Mouse (Mus musculus) limb, embryonic 15.5 days (tissue): ENCODE data around the gene Srrt. TPM values are rescaled to one million over a fixed set of nuclear protein-coding genes. Genes with fewer than 3 reads are reported as not detected.
A peak's percentile ranks its signal among the peaks of the same experiment; 100 is the strongest.

Source experiments
- ATAC-seq: fragments of 200-750 bp; cut with Nextera tagmentation; 2 replicates; pipeline ENCODE4 v1.8.0; 2017; ENCODE audit warnings: low read depth, moderate TSS enrichment; ENCODE audit not compliant: insufficient number of reproducible peaks, low FRiP score, low TSS enrichment
- H3K27ac ChIP-seq: fragments of 300-500 bp; sonication (generic); 2 replicates; pipeline ENCODE4 v1.5.1; 2015; ENCODE audit warnings: moderate library complexity, mild to moderate bottlenecking, inconsistent platforms
- H3K27me3 ChIP-seq: fragments of 300-500 bp; sonication (generic); 2 replicates; pipeline ENCODE4 v1.6.1; 2015; ENCODE audit warnings: inconsistent platforms
- H3K36me3 ChIP-seq: fragments of 300-500 bp; sonication (generic); 2 replicates; pipeline ENCODE4 v1.6.1; 2015; ENCODE audit warnings: inconsistent platforms
- H3K4me1 ChIP-seq: fragments of 300-500 bp; sonication (generic); 2 replicates; pipeline ENCODE4 v1.6.1; 2015; ENCODE audit warnings: inconsistent platforms
- H3K4me2 ChIP-seq: fragments of 300-500 bp; sonication (generic); 2 replicates; pipeline ENCODE4 v1.6.1; 2015; ENCODE audit warnings: mild to moderate bottlenecking, inconsistent platforms
- H3K4me3 ChIP-seq: fragments of 300-500 bp; sonication (generic); 2 replicates; pipeline ENCODE4 v1.5.1; 2015; ENCODE audit warnings: mild to moderate bottlenecking, inconsistent platforms
- H3K9ac ChIP-seq: fragments of 300-500 bp; sonication (generic); 2 replicates; pipeline ENCODE4 v1.6.1; 2015; ENCODE audit warnings: inconsistent platforms
- H3K9me3 ChIP-seq: fragments of 300-500 bp; sonication (generic); 2 replicates; pipeline ENCODE4 v1.6.1; 2016; ENCODE audit warnings: inconsistent platforms
- WGBS: fragments of 180-500 bp; shearing (Covaris S2); methylation state at CpG from one replicate; pipeline ENCODE4 v1.1.7; 2015; 5-methylcytosine and 5-hydroxymethylcytosine counted together
- polyA plus RNA-seq: library from polyadenylated mRNA; unstranded; fragments of >200 nt; fragmentation: Nextera tagmentation; extraction: Ambion mirVana; gene quantifications from 2 replicates; pipeline ENCODE4 v1.2.1, GENCODE M21; 2015

The Srrt gene
- polyA plus RNA-seq, 1 experiment from 2014 or later: 117 TPM

DNA sequence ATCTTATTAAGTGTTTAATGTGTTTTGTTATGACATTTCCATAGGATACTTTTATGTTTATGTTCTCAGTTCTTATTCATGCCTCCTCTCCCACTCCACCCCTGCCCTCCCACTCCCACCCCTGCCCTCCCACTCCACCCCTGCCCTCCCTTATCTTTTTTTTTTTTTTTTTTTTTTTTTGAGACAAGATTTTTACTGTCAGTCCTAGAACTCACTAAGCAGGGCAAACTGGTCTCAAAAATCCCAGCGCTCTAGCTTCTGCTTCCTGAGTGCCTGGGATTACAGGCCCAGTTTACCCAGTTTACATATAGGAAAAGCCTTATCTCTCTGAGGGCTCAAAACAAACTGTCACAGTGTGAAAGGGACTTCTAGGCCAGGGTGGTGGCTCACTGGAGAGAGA lies 38.9 kb upstream of the Srrt start:
- Histone ChIP-seq H3K9ac (no peak overlapping the region), H3K36me3 (no peaks in the 10 kb centered on the region), H3K4me2 (no peak overlapping the region), H3K27ac (no peak overlapping the region), H3K27me3 (no peaks in the 10 kb centered on the region), H3K4me3 (no peak overlapping the region), H3K4me1 (peaks cover 32% of the 10 kb centered on the region), H3K9me3 (no peaks in the 10 kb centered on the region)
- 78% methylated on average over 1 of the region's 1 CpGs for WGBS
- no peak for ATAC-seq

GRCm38 (mm10) chr5:137345821-137346220 lies 38.3 kb upstream of the Srrt start:
- no peak overlapping the region for H3K4me2 ChIP-seq
- H3K9me3 ChIP-seq: no peaks in the 10 kb centered on the region
- H3K36me3 ChIP-seq: no peaks in the 10 kb centered on the region
- no peak overlapping the region for H3K4me3 ChIP-seq
- WGBS: 9% methylated on average over 9 of the region's 9 CpGs
- 0 out of 2 replicates have a peak overlapping the region, but pooled peaks have one; percentile 33 for H3K27ac ChIP-seq
- no peaks in the 10 kb centered on the region for H3K27me3 ChIP-seq
- H3K9ac ChIP-seq: no peak overlapping the region
- ATAC-seq: no peak
- peaks cover 31% of the 10 kb centered on the region for H3K4me1 ChIP-seq

- no peaks in the 10 kb centered on the region for H3K27me3 ChIP-seq
- H3K4me3 ChIP-seq: no peak overlapping the region
- no peaks in the 10 kb centered on the region for H3K9me3 ChIP-seq
- no peak for ATAC-seq
- no peak overlapping the region for H3K9ac ChIP-seq
- H3K27ac ChIP-seq: no peak overlapping the region
- no peak overlapping the region for H3K4me2 ChIP-seq
- peaks cover 34% of the 10 kb centered on the region for H3K4me1 ChIP-seq
- H3K36me3 ChIP-seq: no peaks in the 10 kb centered on the region
Observed at GRCm38 (mm10) chr5:137343869-137344268, 36.4 kb upstream of the Srrt start.

- Histone ChIP-seq H3K36me3 (no peaks in the 10 kb centered on the region), H3K4me2 (no peak overlapping the region), H3K4me1 (peaks cover 32% of the 10 kb centered on the region), H3K27ac (no peak overlapping the region), H3K27me3 (no peaks in the 10 kb centered on the region), H3K4me3 (no peak overlapping the region), H3K9ac (no peak overlapping the region), H3K9me3 (no peaks in the 10 kb centered on the region)
- 96% methylated on average over 5 of the region's 5 CpGs for WGBS
- ATAC-seq: no peak
Observed at GRCm38 (mm10) chr5:137343412-137343811, 35.9 kb upstream of the Srrt start.

GRCm38 (mm10) chr5:137342407-137343012 lies 35.0 kb upstream of the Srrt start:
- H3K4me1 ChIP-seq: peaks cover 33% of the 10 kb centered on the region
- no peak for ATAC-seq

GRCm38 (mm10) chr5:137340222-137340621 lies 32.7 kb upstream of the Srrt start:
- no peak overlapping the region for H3K4me3 ChIP-seq
- 72% methylated on average over 6 of the region's 6 CpGs for WGBS
- ATAC-seq: no peak
- H3K27ac ChIP-seq: peak overlapping the region; percentile 85; the same call in 1 of the 2 replicates
- no peak overlapping the region for H3K4me2 ChIP-seq
- H3K9ac ChIP-seq: no peak overlapping the region
- peaks cover 27% of the 10 kb centered on the region for H3K4me1 ChIP-seq
- H3K9me3 ChIP-seq: no peaks in the 10 kb centered on the region
- no peaks in the 10 kb centered on the region for H3K36me3 ChIP-seq
- H3K27me3 ChIP-seq: no peaks in the 10 kb centered on the region

More at GRCm38 (mm10) chr5:137342407-137343012, 35.0 kb upstream of the Srrt start:
- H3K36me3 ChIP-seq: no peaks in the 10 kb centered on the region
- no peaks in the 10 kb centered on the region for H3K27me3 ChIP-seq
- 64% methylated on average over 7 of the region's 7 CpGs for WGBS
- H3K4me3 ChIP-seq: no peak overlapping the region
- no peak overlapping the region for H3K9ac ChIP-seq
- no peaks in the 10 kb centered on the region for H3K9me3 ChIP-seq
- no peak overlapping the region for H3K27ac ChIP-seq
- no peak overlapping the region for H3K4me2 ChIP-seq

DNA sequence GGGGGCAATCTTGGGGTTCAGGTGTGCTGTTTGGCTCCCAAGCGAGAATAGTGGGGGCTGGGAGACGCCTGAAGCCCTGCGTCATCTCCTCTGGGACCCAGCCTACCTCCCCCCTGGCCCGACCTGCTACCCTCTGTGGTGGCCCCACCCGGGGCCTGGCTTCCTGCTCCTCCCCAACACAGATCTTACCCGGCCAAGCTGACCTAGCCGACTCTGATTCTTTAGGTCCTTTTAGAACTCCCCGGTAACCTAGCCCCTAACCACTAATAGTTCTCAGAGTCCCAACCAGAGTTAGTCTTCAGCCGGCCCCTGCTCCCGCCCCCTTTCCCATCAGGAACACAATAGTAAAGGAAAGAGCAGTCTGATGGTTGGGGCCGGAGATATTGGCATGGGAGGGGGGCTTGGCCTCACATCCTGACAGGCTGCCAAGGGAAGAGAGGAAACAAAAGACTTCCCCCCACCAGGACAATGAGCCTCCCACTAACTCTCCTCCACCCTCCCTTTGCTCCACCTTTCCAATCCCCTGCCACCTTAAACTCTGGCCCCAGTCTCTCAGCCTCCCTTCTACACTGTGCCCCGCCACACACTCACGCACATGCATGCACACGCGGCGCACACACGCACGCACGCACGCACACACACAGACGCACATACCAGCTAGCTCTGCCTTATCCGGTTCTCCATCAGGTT lies 32.0 kb upstream of the Srrt start:
- Histone ChIP-seq H3K4me3 (peak overlapping the region; percentile 43), H3K9ac (peak overlapping the region; percentile 43; the same call in 1 of the 2 replicates), H3K36me3 (no peaks in the 10 kb centered on the region), H3K4me2 (peak overlapping the region; percentile 62), H3K27me3 (no peaks in the 10 kb centered on the region), H3K27ac (peak overlapping the region; percentile 85), H3K4me1 (peaks cover 23% of the 10 kb centered on the region), H3K9me3 (no peaks in the 10 kb centered on the region)
- peak; percentile 30; the same call in 1 of the 2 replicates for ATAC-seq
- 18% methylated on average over 22 of the region's 22 CpGs for WGBS

- Histone ChIP-seq H3K27ac (peak overlapping the region; percentile 85), H3K9ac (peak overlapping the region; percentile 43; the same call in 1 of the 2 replicates), H3K27me3 (no peaks in the 10 kb centered on the region), H3K9me3 (no peaks in the 10 kb centered on the region), H3K4me3 (peak overlapping the region; percentile 43), H3K4me1 (peaks cover 24% of the 10 kb centered on the region), H3K36me3 (no peaks in the 10 kb centered on the region), H3K4me2 (peak overlapping the region; percentile 62)
- peak; percentile 3; the same call in 1 of the 2 replicates for ATAC-seq
- 5% methylated on average over 11 of the region's 11 CpGs for WGBS
Observed at GRCm38 (mm10) chr5:137338663-137339289, 31.3 kb upstream of the Srrt start.

DNA sequence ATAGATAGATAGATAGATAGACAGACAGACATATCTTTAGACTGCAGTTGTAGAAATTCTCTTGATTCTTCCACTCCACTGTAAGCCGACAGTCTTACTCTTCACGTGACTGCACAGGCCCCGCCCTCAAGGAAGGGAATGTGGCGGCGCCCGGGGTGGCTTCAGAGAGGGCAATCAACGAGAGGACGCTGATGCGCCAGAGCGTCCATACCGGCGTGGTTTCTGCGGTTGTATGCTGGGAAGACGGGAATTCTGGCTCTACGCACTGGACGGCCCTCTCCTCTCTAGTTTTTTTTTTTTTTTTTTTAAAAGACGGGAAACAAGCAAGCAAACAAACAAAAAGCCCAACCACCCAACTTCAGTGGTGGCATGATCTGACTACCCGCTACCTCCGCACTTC lies 30.8 kb upstream of the Srrt start:
- H3K9ac ChIP-seq: peak overlapping the region; percentile 43; the same call in 1 of the 2 replicates
- peaks cover 28% of the 10 kb centered on the region for H3K4me1 ChIP-seq
- H3K4me3 ChIP-seq: peak overlapping the region; percentile 43
- ATAC-seq: peak; percentile 83
- under 1% methylated on average over 19 of the region's 19 CpGs for WGBS
- peak overlapping the region; percentile 62 for H3K4me2 ChIP-seq
- no peaks in the 10 kb centered on the region for H3K9me3 ChIP-seq
- no peaks in the 10 kb centered on the region for H3K27me3 ChIP-seq
- H3K36me3 ChIP-seq: no peaks in the 10 kb centered on the region
- peak overlapping the region; percentile 85 for H3K27ac ChIP-seq

- WGBS: 37% methylated on average over 8 of the region's 8 CpGs
- Histone ChIP-seq H3K9me3 (no peaks in the 10 kb centered on the region), H3K36me3 (no peaks in the 10 kb centered on the region), H3K27ac (no peak overlapping the region), H3K9ac (no peak overlapping the region), H3K4me2 (no peak overlapping the region), H3K27me3 (no peaks in the 10 kb centered on the region), H3K4me3 (no peak overlapping the region), H3K4me1 (peaks cover 38% of the 10 kb centered on the region)
- no peak for ATAC-seq
Observed at GRCm38 (mm10) chr5:137337190-137337589, 29.7 kb upstream of the Srrt start.

GRCm38 (mm10) chr5:137335066-137335465 lies 27.6 kb upstream of the Srrt start:
- Histone ChIP-seq H3K4me3 (no peak overlapping the region), H3K4me1 (peaks cover 41% of the 10 kb centered on the region), H3K36me3 (no peaks in the 10 kb centered on the region; the same call in 1 of the 2 replicates), H3K27ac (no peak overlapping the region), H3K9ac (no peak overlapping the region), H3K9me3 (no peaks in the 10 kb centered on the region), H3K4me2 (no peak overlapping the region), H3K27me3 (no peaks in the 10 kb centered on the region)
- WGBS: 64% methylated on average over 6 of the region's 6 CpGs
- ATAC-seq: no peak

- no peaks in the 10 kb centered on the region for H3K27me3 ChIP-seq
- H3K9me3 ChIP-seq: no peaks in the 10 kb centered on the region
- peak overlapping the region; percentile 69 for H3K4me3 ChIP-seq
- WGBS: 59% methylated on average over 10 of the region's 10 CpGs
- no peak overlapping the region for H3K27ac ChIP-seq
- peaks cover 35% of the 10 kb centered on the region for H3K4me1 ChIP-seq
- peak overlapping the region; percentile 99; the same call in 1 of the 2 replicates for H3K4me2 ChIP-seq
- ATAC-seq: no peak
- no peaks in the 10 kb centered on the region; the same call in 1 of the 2 replicates for H3K36me3 ChIP-seq
- H3K9ac ChIP-seq: no peak overlapping the region
Observed at GRCm38 (mm10) chr5:137334317-137334716, 26.8 kb upstream of the Srrt start.
